Mouse (Mus musculus) C2C12 (cell line): ENCODE data around the gene Tcf25.

ENCODE experiments used
- CTCF ChIP-seq: IDR thresholded peaks from one replicate; pipeline ENCODE4 v1.5.1; 2011; ENCODE audit not compliant: control insufficient read depth, insufficient read depth, insufficient read length
- MYOG ChIP-seq: IDR thresholded peaks from one replicate; pipeline ENCODE4 v1.6.1; 2011; ENCODE audit not compliant: control insufficient read depth, insufficient read length; ENCODE audit errors: extremely low read depth

DNA sequence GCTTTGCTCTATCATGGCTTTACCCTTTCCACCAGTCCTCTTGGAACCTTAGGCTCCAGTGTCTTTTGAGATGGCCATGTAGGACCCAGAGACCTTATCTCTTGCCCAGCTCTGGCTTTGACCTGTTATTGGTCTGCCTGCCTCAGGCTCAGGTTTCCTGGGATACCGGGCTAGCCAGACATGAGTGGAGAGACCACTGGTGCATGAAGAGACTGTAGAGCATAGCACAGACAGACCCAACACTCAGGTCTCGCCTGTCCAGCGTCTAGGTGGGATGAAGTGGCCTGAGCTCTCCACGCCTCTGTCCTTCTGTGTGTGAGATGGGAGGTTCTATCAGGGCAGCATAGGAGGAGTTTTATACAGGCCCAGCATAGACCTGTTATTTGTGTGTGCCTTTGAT, 24.5 kb upstream of the Tcf25 start:
- TF ChIP-seq CTCF (no peak), MYOG (no peak)
